Mouse (Mus musculus) lung, postnatal 0 days (tissue): ENCODE results near the gene Gm7347. TPM values are rescaled to one million over a fixed set of nuclear protein-coding genes. Genes with fewer than 3 reads are reported as not detected.
"Not testable (repeated sequence)": the region's sequence is repeated elsewhere in the genome, so short reads cannot be mapped to it uniquely, and the experiment has no call there.

Experiments used
- ATAC-seq: fragments of 200-750 bp; cut with Nextera tagmentation; 2 replicates; pipeline ENCODE4 v1.8.0; 2017; ENCODE audit warnings: moderate library complexity
- DNase-seq: peaks from one replicate; pipeline ENCODE4 v3.0.0-alpha.2; 2016; ENCODE audit warnings: low spot score
- H3K27ac ChIP-seq: fragments of 300-500 bp; sonication (generic); 2 replicates; pipeline ENCODE4 v1.5.1; 2014; ENCODE audit warnings: antibody characterized with exemption, mild to moderate bottlenecking, low read length, mixed read lengths
- H3K27me3 ChIP-seq: fragments of 300-500 bp; sonication (generic); replicated peaks from 2 replicates; pipeline ENCODE4 v1.6.1; 2014; ENCODE audit warnings: low read length, mixed read lengths; ENCODE audit not compliant: insufficient read depth
- H3K36me3 ChIP-seq: fragments of 300-500 bp; sonication (generic); 2 replicates; pipeline ENCODE4 v1.6.1; 2014; ENCODE audit warnings: low read length, mixed read lengths; ENCODE audit not compliant: insufficient read depth
- H3K4me1 ChIP-seq: fragments of 300-500 bp; sonication (generic); 2 replicates; pipeline ENCODE4 v1.6.1; 2014; ENCODE audit warnings: antibody characterized with exemption, low read depth, low read length, mixed read lengths; ENCODE audit not compliant: insufficient read depth
- H3K4me2 ChIP-seq: fragments of 300-500 bp; sonication (generic); replicated peaks from 2 replicates; pipeline ENCODE4 v1.6.1; 2014; ENCODE audit warnings: low read depth, mild to moderate bottlenecking, low read length, moderate library complexity, mixed read lengths
- H3K4me3 ChIP-seq: fragments of 300-500 bp; sonication (generic); 2 replicates; pipeline ENCODE4 v1.5.1; 2014; ENCODE audit warnings: low read depth, low read length
- H3K9ac ChIP-seq: fragments of 300-500 bp; sonication (generic); replicated peaks from 2 replicates; pipeline ENCODE4 v1.6.1; 2014; ENCODE audit warnings: low read depth, mild to moderate bottlenecking
- H3K9me3 ChIP-seq: fragments of 300-500 bp; sonication (generic); 2 replicates; pipeline ENCODE4 v1.6.1; 2016; ENCODE audit warnings: low read length, mixed read lengths
- CTCF ChIP-seq: IDR thresholded peaks from 2 replicates; pipeline ENCODE4 v1.5.1; 2016; ENCODE audit warnings: antibody characterized with exemption, mild to moderate bottlenecking
- EP300 ChIP-seq: IDR thresholded peaks from 2 replicates; pipeline ENCODE4 v1.6.1; 2016; ENCODE audit warnings: antibody characterized with exemption, mild to moderate bottlenecking, control low read depth
- WGBS: fragments of 180-500 bp; shearing (Covaris S2); extraction: QIAGEN DNeasy Blood & Tissue Kit; methylation state at CpG from one replicate; pipeline ENCODE4 v1.1.7; 2014; 5-methylcytosine and 5-hydroxymethylcytosine counted together
- polyA plus RNA-seq: library from polyadenylated mRNA; unstranded; fragments of >200 nt; fragmentation: Nextera tagmentation; extraction: Ambion mirVana; gene quantifications from 2 replicates; pipeline ENCODE4 v1.2.1, GENCODE M21; 2015

Gm7347 gene
- polyA plus RNA-seq = not detected in 2 replicates

GRCm38 (mm10) chr5:26058481-26058880, at the start of gene Gm7347:
Gm7347 (minus strand) TSS chr5:26058581.
- not testable (repeated sequence) for H3K4me2 ChIP-seq, H3K27ac ChIP-seq, H3K27me3 ChIP-seq, H3K9me3 ChIP-seq, H3K4me3 ChIP-seq, ATAC-seq, H3K36me3 ChIP-seq, H3K9ac ChIP-seq, DNase-seq, H3K4me1 ChIP-seq
- WGBS = no CpG with 5 or more reads among the region's 2 CpGs

- WGBS = no CpG with 5 or more reads among the region's 3 CpGs
- not testable (repeated sequence) for H3K27ac ChIP-seq, H3K9ac ChIP-seq
Observed at GRCm38 (mm10) chr5:26105262-26105661, 46.9 kb upstream of the Gm7347 start, which contains the start of gene 5031410I06Rik. 5031410I06Rik (minus strand) TSS chr5:26105362.

GRCm38 (mm10) chr5:26089191-26089590, 30.8 kb upstream of the Gm7347 start, which contains the start of gene Gm10471:
Gm10471 (minus strand) TSS chr5:26089291.
- not testable (repeated sequence) for H3K4me1 ChIP-seq, H3K4me3 ChIP-seq, ATAC-seq, H3K4me2 ChIP-seq, H3K9me3 ChIP-seq, H3K9ac ChIP-seq, H3K27me3 ChIP-seq, H3K27ac ChIP-seq, H3K36me3 ChIP-seq
- 44% methylated on average over 1 of the region's 1 CpGs for WGBS
- peak; percentile 0 for DNase-seq

More at GRCm38 (mm10) chr5:26105262-26105661, 46.9 kb upstream of the Gm7347 start, which contains the start of gene 5031410I06Rik:
- not testable (repeated sequence) for H3K27me3 ChIP-seq, H3K36me3 ChIP-seq, H3K4me2 ChIP-seq, H3K9me3 ChIP-seq, H3K4me1 ChIP-seq, H3K4me3 ChIP-seq, DNase-seq, ATAC-seq

GRCm38 (mm10) chr5:26079023-26079422, 20.6 kb upstream of the Gm7347 start:
- H3K27me3 ChIP-seq, ATAC-seq, H3K36me3 ChIP-seq, H3K27ac ChIP-seq, H3K4me1 ChIP-seq, H3K4me2 ChIP-seq, H3K4me3 ChIP-seq, H3K9ac ChIP-seq, H3K9me3 ChIP-seq: not testable (repeated sequence)
- DNase-seq = peak; percentile 4

- no peak for ATAC-seq
- 87% methylated on average over 24 of the region's 24 CpGs for WGBS
- Histone ChIP-seq H3K9ac (no peak overlapping the region), H3K4me3 (no peak overlapping the region), H3K9me3 (no peaks in the 10 kb centered on the region), H3K4me1 (no peaks in the 10 kb centered on the region), H3K4me2 (no peak overlapping the region), H3K27ac (no peak overlapping the region), H3K27me3 (no peaks in the 10 kb centered on the region), H3K36me3 (no peaks in the 10 kb centered on the region)
- TF ChIP-seq EP300 = no peak
- TF ChIP-seq CTCF = no peak
- peak; percentile 1 for DNase-seq
Observed at GRCm38 (mm10) chr5:26070716-26071115, 12.3 kb upstream of the Gm7347 start.

GRCm38 (mm10) chr5:26039458-26039857, 18.9 kb downstream of the Gm7347 start, which contains the start of gene Speer4a:
Speer4a (minus strand) TSS chr5:26039558.
- 61% methylated on average over 2 of the region's 2 CpGs for WGBS
- H3K36me3 ChIP-seq, H3K27ac ChIP-seq, H3K4me2 ChIP-seq, H3K9ac ChIP-seq, H3K9me3 ChIP-seq, H3K4me1 ChIP-seq, DNase-seq, H3K4me3 ChIP-seq, H3K27me3 ChIP-seq, ATAC-seq: not testable (repeated sequence)

GRCm38 (mm10) chr5:26022816-26023215, 35.6 kb downstream of the Gm7347 start, which contains the start of gene Gm5862:
Gm5862 (minus strand) TSS chr5:26022916.
- H3K4me3 ChIP-seq, H3K27me3 ChIP-seq, H3K27ac ChIP-seq, H3K9ac ChIP-seq, H3K36me3 ChIP-seq, H3K4me2 ChIP-seq, H3K9me3 ChIP-seq, ATAC-seq, DNase-seq, H3K4me1 ChIP-seq: not testable (repeated sequence)
- WGBS = no CpG with 5 or more reads among the region's 3 CpGs

GRCm38 (mm10) chr5:26007697-26008096, 50.7 kb downstream of the Gm7347 start:
- not testable (repeated sequence) for H3K4me3 ChIP-seq, DNase-seq, H3K27ac ChIP-seq, H3K27me3 ChIP-seq, ATAC-seq, H3K4me1 ChIP-seq, H3K36me3 ChIP-seq, H3K4me2 ChIP-seq, H3K9ac ChIP-seq, H3K9me3 ChIP-seq
- WGBS = 64% methylated on average over 6 of the region's 7 CpGs

GRCm38 (mm10) chr5:26006937-26007695, 51.3 kb downstream of the Gm7347 start:
- H3K27ac ChIP-seq, H3K4me1 ChIP-seq, H3K4me2 ChIP-seq, H3K36me3 ChIP-seq, H3K9me3 ChIP-seq, H3K9ac ChIP-seq, H3K4me3 ChIP-seq, H3K27me3 ChIP-seq: not testable (repeated sequence)
- peak; percentile 5 for DNase-seq
- ATAC-seq = peak; percentile 32; the same call in 1 of the 2 replicates
- 15% methylated on average over 39 of the region's 45 CpGs for WGBS
